8 mouse cellular contexts compared by ENCODE assay signal in genomic region chr5:112780383-112780782, GRCm38 (mm10).
DNase-seq lines count a peak whose midpoint lies in the region.

No protein-coding gene starts in this region.

- DNase-seq in layer of hippocampus, adult 11-12 months (ENCODE audit: low spot score) = peak; percentile 63
- DNase-seq in layer of hippocampus, adult 9-10 months (ENCODE audit: low spot score) = no peak
- peak; percentile 60 for DNase-seq in cerebellum, adult 9-10 months
- peak; percentile 44 to 61 for DNase-seq in layer of hippocampus, postnatal 36 days
- DNase-seq in ovary, postnatal 14 days (ENCODE audit: low spot score) = peak; percentile 44
- no peak for DNase-seq in thymus, postnatal 4 days
- DNase-seq in testis, postnatal 10 days (ENCODE audit: low spot score) = no peak
- DNase-seq in spleen, postnatal 14 days (ENCODE audit: low spot score in 2 of 2) = no peak

Comparison
In these comparisons a context has a peak if more than half of its experiments do, and no peak if none do; other contexts are left out.
1. DNase-seq: peak in layer of hippocampus, adult 11-12 months (single experiment), cerebellum, adult 9-10 months (single experiment), layer of hippocampus, postnatal 36 days (2 of 2) and ovary, postnatal 14 days (single experiment); none in layer of hippocampus, adult 9-10 months (single experiment), thymus, postnatal 4 days (single experiment), testis, postnatal 10 days (single experiment) and spleen, postnatal 14 days (0 of 2).